Mouse (Mus musculus) neural tube, embryonic 14.5 days (tissue): ENCODE measurements at regions not wholly inside any gene's neighbourhood (a gene's known extent, or its start where the extent isn't known, plus 50 kb on each side); places are given as distances from the start of the nearest gene placed in this dataset.
A peak's percentile ranks its signal among the peaks of the same experiment; 100 is the strongest.

Experiments
- ATAC-seq: fragments of 200-750 bp; cut with Nextera tagmentation; 2 replicates; pipeline ENCODE4 v1.8.0; 2017; ENCODE audit warnings: low read depth, mild to moderate bottlenecking, moderate TSS enrichment, moderate library complexity
- H3K27ac ChIP-seq: fragments of 300-500 bp; sonication (generic); 2 replicates; pipeline ENCODE4 v1.5.1; 2014; ENCODE audit warnings: low read depth, mild to moderate bottlenecking, control low read depth, low read length, moderate library complexity, mixed read lengths
- H3K27me3 ChIP-seq: fragments of 300-500 bp; sonication (generic); 2 replicates; pipeline ENCODE4 v1.6.1; 2014; ENCODE audit warnings: low read length; ENCODE audit not compliant: control insufficient read depth, insufficient read depth
- H3K36me3 ChIP-seq: fragments of 300-500 bp; sonication (generic); 2 replicates; pipeline ENCODE4 v1.6.1; 2014; ENCODE audit warnings: low read length, mixed read lengths; ENCODE audit not compliant: control insufficient read depth, insufficient read depth
- H3K4me1 ChIP-seq: fragments of 300-500 bp; sonication (generic); 2 replicates; pipeline ENCODE4 v1.6.1; 2014; ENCODE audit warnings: low read length; ENCODE audit not compliant: control insufficient read depth, insufficient read depth
- H3K4me2 ChIP-seq: fragments of 300-500 bp; sonication (generic); 2 replicates; pipeline ENCODE4 v1.6.1; 2014; ENCODE audit warnings: mild to moderate bottlenecking, low read depth, low read length, control low read depth
- H3K4me3 ChIP-seq: fragments of 300-500 bp; sonication (generic); 2 replicates; pipeline ENCODE4 v1.5.1; 2014; ENCODE audit warnings: low read depth, low read length, control low read depth, mixed read lengths
- H3K9ac ChIP-seq: fragments of 300-500 bp; sonication (generic); replicated peaks from 2 replicates; pipeline ENCODE4 v1.6.1; 2014; ENCODE audit warnings: low read depth, mild to moderate bottlenecking, control low read depth, low read length, mixed read lengths
- H3K9me3 ChIP-seq: fragments of 300-500 bp; sonication (generic); 2 replicates; pipeline ENCODE4 v1.6.1; 2016; ENCODE audit warnings: low read length; ENCODE audit not compliant: control insufficient read depth
- WGBS: fragments of 180-500 bp; shearing (Covaris S2); extraction: QIAGEN DNeasy Blood & Tissue Kit; methylation state at CpG from one replicate; pipeline ENCODE4 v1.1.7; 2014; 5-methylcytosine and 5-hydroxymethylcytosine counted together

GRCm38 (mm10) chr9:69681372-69682213, 79.1 kb downstream of the Foxb1 start:
- Histone ChIP-seq H3K9me3 (no peaks in the 10 kb centered on the region), H3K36me3 (no peaks in the 10 kb centered on the region), H3K4me2 (no peak overlapping the region), H3K4me1 (no peaks in the 10 kb centered on the region), H3K4me3 (no peak overlapping the region), H3K27me3 (no peaks in the 10 kb centered on the region; the same call in 1 of the 2 replicates), H3K9ac (no peak overlapping the region), H3K27ac (no peak overlapping the region)
- 11% methylated on average over 9 of the region's 9 CpGs for WGBS
- ATAC-seq = no peak

- Histone ChIP-seq H3K4me1 (no peaks in the 10 kb centered on the region), H3K27ac (no peak overlapping the region), H3K4me2 (no peak overlapping the region), H3K4me3 (no peak overlapping the region), H3K36me3 (no peaks in the 10 kb centered on the region), H3K27me3 (no peaks in the 10 kb centered on the region), H3K9me3 (no peaks in the 10 kb centered on the region), H3K9ac (no peak overlapping the region)
- ATAC-seq = no peak
- 90% methylated on average over 1 of the region's 1 CpGs for WGBS
These were observed 82.1 kb downstream of the Foxb1 start for GRCm38 (mm10) chr9:69678634-69679033.

GRCm38 (mm10) chr9:69673463-69674105, 87.2 kb downstream of the Foxb1 start:
- Histone ChIP-seq H3K9ac (no peak overlapping the region), H3K4me3 (no peak overlapping the region), H3K27me3 (peaks cover 5% of the 10 kb centered on the region), H3K36me3 (no peaks in the 10 kb centered on the region), H3K9me3 (no peaks in the 10 kb centered on the region), H3K4me1 (peaks cover 15% of the 10 kb centered on the region; the same call in 1 of the 2 replicates), H3K27ac (no peak overlapping the region), H3K4me2 (no peak overlapping the region)
- 46% methylated on average over 10 of the region's 10 CpGs for WGBS
- no peak for ATAC-seq

DNA sequence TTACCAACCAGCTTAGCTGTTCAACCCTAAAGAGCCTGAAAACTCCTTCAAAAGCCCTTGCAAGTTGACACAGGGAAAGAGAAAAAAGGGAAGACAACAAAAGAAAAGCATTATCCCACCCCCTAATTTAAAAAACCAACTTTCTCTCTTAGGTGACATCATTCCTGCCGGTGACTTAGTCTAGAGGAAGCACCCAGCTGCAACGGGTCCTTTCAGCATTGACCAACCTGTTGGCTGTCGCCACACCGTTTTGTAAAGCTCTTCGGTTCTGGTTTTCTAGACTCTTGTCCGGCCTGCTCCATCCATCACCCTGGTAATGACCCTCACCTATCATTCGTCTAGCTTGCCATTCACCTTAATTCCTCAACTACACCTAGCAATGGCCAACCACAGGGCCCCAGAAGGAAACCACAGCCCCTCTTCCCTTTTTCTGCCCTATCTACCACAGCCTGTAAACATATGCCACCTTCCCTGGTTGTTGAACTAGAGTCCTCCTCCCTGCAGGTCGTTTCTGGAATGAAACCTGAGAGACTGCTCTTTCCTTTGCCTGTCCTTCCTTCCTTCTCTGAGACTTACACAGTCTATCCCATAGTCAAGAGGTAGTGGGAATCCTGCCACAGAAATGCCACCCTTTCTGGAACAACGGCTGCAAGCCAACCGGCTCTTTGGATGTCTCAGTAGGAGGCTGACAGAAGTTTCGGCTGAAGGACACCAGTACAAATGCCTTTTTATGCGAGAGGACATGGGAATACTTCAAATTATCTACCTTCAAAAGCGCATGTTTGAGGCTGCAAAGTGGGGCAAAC, 87.9 kb downstream of the Foxb1 start:
- no peaks in the 10 kb centered on the region for H3K36me3 ChIP-seq
- no peak for ATAC-seq
- H3K4me2 ChIP-seq = no peak overlapping the region
- H3K4me1 ChIP-seq = peaks cover 15% of the 10 kb centered on the region; the same call in 1 of the 2 replicates
- no peak overlapping the region for H3K9ac ChIP-seq
- no peak overlapping the region for H3K4me3 ChIP-seq
- H3K27ac ChIP-seq = no peak overlapping the region
- WGBS = 51% methylated on average over 13 of the region's 13 CpGs
- no peaks in the 10 kb centered on the region for H3K9me3 ChIP-seq
- peaks cover 12% of the 10 kb centered on the region for H3K27me3 ChIP-seq

- Histone ChIP-seq H3K4me3 (peak overlapping the region; percentile 13; the same call in 1 of the 2 replicates), H3K27me3 (peaks cover 15% of the 10 kb centered on the region), H3K9me3 (no peaks in the 10 kb centered on the region), H3K36me3 (no peaks in the 10 kb centered on the region), H3K4me1 (peaks cover 15% of the 10 kb centered on the region; the same call in 1 of the 2 replicates), H3K9ac (no peak overlapping the region), H3K27ac (no peak overlapping the region), H3K4me2 (peak overlapping the region; percentile 41)
- 1% methylated on average over 18 of the region's 18 CpGs for WGBS
- no peak for ATAC-seq
These were observed 89.5 kb downstream of the Foxb1 start for GRCm38 (mm10) chr9:69671199-69671598.

GRCm38 (mm10) chr9:69670551-69671044, 90.1 kb downstream of the Foxb1 start:
- Histone ChIP-seq H3K27ac (no peak overlapping the region), H3K36me3 (no peaks in the 10 kb centered on the region), H3K9ac (no peak overlapping the region), H3K4me1 (peaks cover 15% of the 10 kb centered on the region; the same call in 1 of the 2 replicates), H3K4me3 (peak overlapping the region; percentile 13), H3K27me3 (peaks cover 15% of the 10 kb centered on the region), H3K9me3 (no peaks in the 10 kb centered on the region), H3K4me2 (peak overlapping the region; percentile 41)
- whole genome bisulfite sequencing = 0% methylated on average over 17 of the region's 17 CpGs
- peak; percentile 94 for ATAC-seq

- no peaks in the 10 kb centered on the region for H3K36me3 ChIP-seq
- H3K9ac ChIP-seq = no peak overlapping the region
- H3K4me1 ChIP-seq = peaks cover 15% of the 10 kb centered on the region; the same call in 1 of the 2 replicates
- peak; percentile 67; the same call in 1 of the 2 replicates for ATAC-seq
- no peak overlapping the region for H3K4me3 ChIP-seq
- no peak overlapping the region for H3K27ac ChIP-seq
- peak overlapping the region; percentile 41 for H3K4me2 ChIP-seq
- 1% methylated on average over 25 of the region's 25 CpGs for WGBS
- H3K27me3 ChIP-seq = peaks cover 15% of the 10 kb centered on the region
- H3K9me3 ChIP-seq = no peaks in the 10 kb centered on the region
These were observed 90.9 kb downstream of the Foxb1 start for GRCm38 (mm10) chr9:69669611-69670550.
